Mouse (Mus musculus): Measurements from ENCODE around the gene Cabp7.
"Not testable (repeated sequence)": the region's sequence is repeated elsewhere in the genome, so short reads cannot be mapped to it uniquely, and the experiment has no call there.

The Cabp7 gene

DNA sequence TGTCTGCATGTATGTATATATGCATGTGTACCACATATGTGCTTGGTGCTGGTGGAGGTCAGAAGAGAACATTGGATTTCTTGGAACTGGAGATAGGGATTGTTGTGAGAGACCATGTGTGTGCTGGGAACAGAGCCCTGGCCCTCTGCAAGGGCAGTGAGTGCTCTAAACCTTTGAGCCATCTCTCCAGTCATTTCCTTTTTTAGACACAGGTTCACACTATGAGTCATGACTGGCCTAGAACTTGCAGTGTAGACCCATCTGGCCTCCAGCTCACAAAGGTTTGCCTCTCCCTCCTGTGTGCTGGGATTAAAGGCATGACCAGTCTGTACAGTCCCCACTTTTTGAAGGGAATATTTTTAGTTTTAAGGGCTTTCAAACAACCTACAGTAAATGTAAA, 33.8 kb downstream of the Cabp7 start:
- Histone ChIP-seq H3K4me1 (replicated peaks; ENCODE audit: low read depth, low read length) (peaks cover 17% of the 10 kb centered on the region), H3K4me3 (replicated peaks; ENCODE audit: low read length) (no peak overlapping the region), H3K9me3 (ENCODE audit: low read length) (no peaks in the 10 kb centered on the region), H3K27me3 (ENCODE audit: insufficient read depth, low read length) (no peaks in the 10 kb centered on the region), H3K36me3 (ENCODE audit: insufficient read depth, low read length) (peaks cover 2% of the 10 kb centered on the region; the same call in 1 of the 2 replicates)
- TF ChIP-seq NANOG (IDR thresholded peaks at IDR 0.05; ENCODE audit: borderline replicate concordance, low read length) (no peak), POU5F1 (IDR thresholded peaks at IDR 0.05; ENCODE audit: borderline replicate concordance, low read length) (no peak), CTCF (conservative IDR thresholded peaks at IDR 0.05; ENCODE audit: low read length) (no peak)

- not testable (repeated sequence) for H3K36me3 ChIP-seq (ENCODE audit: insufficient read depth, low read length); H3K9me3 ChIP-seq (ENCODE audit: low read length); H3K4me3 ChIP-seq (replicated peaks; ENCODE audit: low read length); H3K27me3 ChIP-seq (ENCODE audit: insufficient read depth, low read length)
- peaks cover 23% of the 10 kb centered on the region for H3K4me1 ChIP-seq (replicated peaks; ENCODE audit: low read depth, low read length)
Measured at GRCm38 (mm10) chr11:4710188-4710587, 36.4 kb downstream of the Cabp7 start.

GRCm38 (mm10) chr11:4705178-4705577, 41.4 kb downstream of the Cabp7 start:
- no peaks in the 10 kb centered on the region for H3K27me3 ChIP-seq (ENCODE audit: insufficient read depth, low read length)
- H3K36me3 ChIP-seq (ENCODE audit: insufficient read depth, low read length) = peaks cover 24% of the 10 kb centered on the region
- TF ChIP-seq POU5F1 (IDR thresholded peaks at IDR 0.05; ENCODE audit: borderline replicate concordance, low read length) (no peak), NANOG (IDR thresholded peaks at IDR 0.05; ENCODE audit: borderline replicate concordance, low read length) (peak; percentile 74; the same call in 1 of the 2 replicates)
- H3K4me1 ChIP-seq (replicated peaks; ENCODE audit: low read depth, low read length) = peaks cover 57% of the 10 kb centered on the region
- no peaks in the 10 kb centered on the region for H3K9me3 ChIP-seq (ENCODE audit: low read length)
- peak overlapping the region; percentile 95 for H3K4me3 ChIP-seq (replicated peaks; ENCODE audit: low read length)

GRCm38 (mm10) chr11:4704072-4704964, 42.3 kb downstream of the Cabp7 start, which contains the start of the genes Uqcr10 and Zmat5:
Gene Uqcr10 (minus strand): TSS chr11:4704342.
Gene Zmat5 (plus strand): TSS chr11:4704678.
- no peak for TF ChIP-seq CTCF (conservative IDR thresholded peaks at IDR 0.05; ENCODE audit: low read length)
- no peak for TF ChIP-seq POU5F1 (IDR thresholded peaks at IDR 0.05; ENCODE audit: borderline replicate concordance, low read length)
- no peak for TF ChIP-seq NANOG (IDR thresholded peaks at IDR 0.05; ENCODE audit: borderline replicate concordance, low read length)
- Histone ChIP-seq H3K4me3 (replicated peaks; ENCODE audit: low read length) (peak within 1 kb of the TSS; percentile 95), H3K9me3 (ENCODE audit: low read length) (no peaks in the 10 kb centered on the region), H3K4me1 (replicated peaks; ENCODE audit: low read depth, low read length) (peaks cover 63% of the 10 kb centered on the region), H3K27me3 (ENCODE audit: insufficient read depth, low read length) (no peaks in the 10 kb centered on the region), H3K36me3 (ENCODE audit: insufficient read depth, low read length) (peaks cover 24% of the 10 kb centered on the region)

GRCm38 (mm10) chr11:4703688-4704071, 42.9 kb downstream of the Cabp7 start:
- H3K4me1 ChIP-seq (replicated peaks; ENCODE audit: low read depth, low read length) = peaks cover 63% of the 10 kb centered on the region
- no peaks in the 10 kb centered on the region for H3K27me3 ChIP-seq (ENCODE audit: insufficient read depth, low read length)
- TF ChIP-seq POU5F1 (IDR thresholded peaks at IDR 0.05; ENCODE audit: borderline replicate concordance, low read length) (no peak), CTCF (conservative IDR thresholded peaks at IDR 0.05; ENCODE audit: low read length) (no peak), NANOG (IDR thresholded peaks at IDR 0.05; ENCODE audit: borderline replicate concordance, low read length) (no peak)
- H3K9me3 ChIP-seq (ENCODE audit: low read length) = no peaks in the 10 kb centered on the region
- H3K36me3 ChIP-seq (ENCODE audit: insufficient read depth, low read length) = peaks cover 24% of the 10 kb centered on the region
- peak overlapping the region; percentile 95 for H3K4me3 ChIP-seq (replicated peaks; ENCODE audit: low read length)

- no peaks in the 10 kb centered on the region for H3K9me3 ChIP-seq (ENCODE audit: low read length)
- H3K27me3 ChIP-seq (ENCODE audit: insufficient read depth, low read length) = no peaks in the 10 kb centered on the region
- H3K4me3 ChIP-seq (replicated peaks; ENCODE audit: low read length) = no peak overlapping the region
- peaks cover 24% of the 10 kb centered on the region for H3K36me3 ChIP-seq (ENCODE audit: insufficient read depth, low read length)
- H3K4me1 ChIP-seq (replicated peaks; ENCODE audit: low read depth, low read length) = peaks cover 45% of the 10 kb centered on the region
- no peak for TF ChIP-seq NANOG (IDR thresholded peaks at IDR 0.05; ENCODE audit: borderline replicate concordance, low read length)
Measured at GRCm38 (mm10) chr11:4700726-4701125, 45.9 kb downstream of the Cabp7 start.

DNA sequence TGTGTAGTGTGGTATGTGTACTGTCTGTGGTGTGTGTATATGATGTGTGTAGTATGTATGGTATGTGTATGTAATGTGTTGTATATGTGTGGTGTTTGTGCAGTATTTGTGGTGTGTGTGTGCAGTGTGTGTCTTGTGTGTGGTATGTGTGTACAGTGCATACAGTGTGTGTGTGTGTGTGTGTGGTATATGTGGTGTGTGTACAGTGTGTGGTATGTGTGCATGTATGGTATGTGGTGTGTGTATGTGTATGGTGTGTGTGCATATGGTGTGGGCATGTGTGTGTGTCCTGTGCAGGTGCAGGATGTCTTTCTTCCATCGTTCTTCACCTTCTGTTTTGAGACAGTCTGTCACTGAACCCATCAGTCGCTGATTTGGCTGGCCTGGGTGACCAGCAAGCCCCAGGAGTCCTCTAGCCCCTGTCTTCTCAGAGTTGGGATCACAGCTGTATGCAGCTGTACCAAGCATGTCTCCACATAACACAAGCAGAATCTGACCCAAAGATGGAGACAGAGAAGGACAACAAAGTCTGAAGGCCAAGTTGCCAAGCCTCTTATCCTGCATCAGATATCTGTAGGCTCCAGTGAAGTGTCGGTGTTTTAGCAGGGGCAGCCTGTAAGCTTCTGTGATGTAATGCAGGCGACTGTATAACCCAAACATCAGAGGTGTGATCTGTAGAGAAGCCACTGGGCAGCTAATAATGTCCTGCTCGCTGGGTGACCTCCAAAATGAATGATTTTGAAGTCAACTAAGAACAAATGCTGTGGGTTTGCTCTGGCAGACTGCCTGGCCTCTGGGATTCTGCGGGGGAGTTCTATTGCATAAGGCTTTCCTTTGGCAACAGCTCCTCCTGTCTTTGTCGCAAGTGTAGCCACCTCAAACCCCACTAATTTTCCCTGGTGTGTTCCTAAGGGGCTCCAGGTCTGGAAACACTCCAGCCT, 49.3 kb downstream of the Cabp7 start:
- H3K27me3 ChIP-seq (ENCODE audit: insufficient read depth, low read length) = no peaks in the 10 kb centered on the region
- H3K4me1 ChIP-seq (replicated peaks; ENCODE audit: low read depth, low read length) = peaks cover 33% of the 10 kb centered on the region
- peaks cover 21% of the 10 kb centered on the region for H3K36me3 ChIP-seq (ENCODE audit: insufficient read depth, low read length)
- H3K9me3 ChIP-seq (ENCODE audit: low read length) = 0 out of 2 replicates have a peak, but pooled peaks cover 5% of the 10 kb centered on the region
- no peak overlapping the region for H3K4me3 ChIP-seq (replicated peaks; ENCODE audit: low read length)
- TF ChIP-seq CTCF (conservative IDR thresholded peaks at IDR 0.05; ENCODE audit: low read length) = no peak
- TF ChIP-seq POU5F1 (IDR thresholded peaks at IDR 0.05; ENCODE audit: borderline replicate concordance, low read length) = no peak
- no peak for TF ChIP-seq NANOG (IDR thresholded peaks at IDR 0.05; ENCODE audit: borderline replicate concordance, low read length)

DNA sequence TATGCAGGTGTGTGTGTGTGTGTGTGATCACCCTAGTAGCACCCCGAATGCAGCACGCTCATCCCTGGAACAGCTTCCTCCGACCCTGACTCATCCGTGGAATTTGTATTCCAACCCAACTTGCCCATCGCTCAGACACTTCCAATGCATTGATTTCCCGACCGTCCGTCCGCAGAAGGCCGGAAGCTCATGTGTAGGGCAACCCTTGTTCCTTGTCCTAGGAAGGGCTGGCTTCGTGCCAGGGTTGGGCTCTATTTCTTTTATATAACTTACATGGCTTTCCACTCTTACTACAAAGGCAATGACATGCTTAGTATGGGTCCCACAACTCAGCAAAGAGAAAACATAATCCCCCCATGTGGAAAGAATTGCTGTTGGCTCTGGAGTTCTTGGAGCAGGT, 54.4 kb downstream of the Cabp7 start:
- no peaks in the 10 kb centered on the region for H3K36me3 ChIP-seq (ENCODE audit: insufficient read depth, low read length)
- H3K4me3 ChIP-seq (replicated peaks; ENCODE audit: low read length) = no peak overlapping the region
- TF ChIP-seq CTCF (conservative IDR thresholded peaks at IDR 0.05; ENCODE audit: low read length) = no peak
- no peak for TF ChIP-seq NANOG (IDR thresholded peaks at IDR 0.05; ENCODE audit: borderline replicate concordance, low read length)
- TF ChIP-seq POU5F1 (IDR thresholded peaks at IDR 0.05; ENCODE audit: borderline replicate concordance, low read length) = no peak
- 0 out of 2 replicates have a peak, but pooled peaks cover 5% of the 10 kb centered on the region for H3K9me3 ChIP-seq (ENCODE audit: low read length)
- peaks cover 48% of the 10 kb centered on the region for H3K4me1 ChIP-seq (replicated peaks; ENCODE audit: low read depth, low read length)
- H3K27me3 ChIP-seq (ENCODE audit: insufficient read depth, low read length) = no peaks in the 10 kb centered on the region

Measured in E14TG2a.4 (cell line).